Mouse (Mus musculus) fibroblast of lung, adult 2 months (primary cell): ENCODE results near the gene Slc29a3.
"Not testable (repeated sequence)": the region's sequence is repeated elsewhere in the genome, so short reads cannot be mapped to it uniquely, and the experiment has no call there.

ENCODE experiments used
- DNase-seq: peaks from one replicate; pipeline ENCODE4 v3.0.0-alpha.2; 2011; ENCODE audit warnings: low read depth

The Slc29a3 gene

DNA sequence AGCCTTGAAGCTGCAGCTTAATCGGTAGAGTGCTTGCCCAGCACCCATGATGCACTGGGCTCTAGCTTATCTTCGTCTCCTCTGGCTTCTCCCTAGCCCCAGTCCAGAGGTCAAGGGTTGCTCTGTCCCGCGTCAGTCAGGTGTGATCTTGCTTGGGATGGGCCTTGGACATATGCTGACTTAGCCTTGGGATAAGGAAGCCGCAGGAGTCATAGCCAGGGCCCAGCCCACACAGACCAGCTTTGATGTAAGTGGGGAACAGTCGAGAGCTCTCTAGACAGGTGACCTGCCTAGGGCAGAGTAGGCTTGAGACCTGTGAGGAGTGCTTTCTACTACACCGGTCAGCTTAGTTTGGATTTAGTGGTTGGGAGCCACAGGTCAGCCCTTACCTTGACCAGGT lies 14.8 kb upstream of the Slc29a3 start:
- DNase-seq, result no peak

DNA sequence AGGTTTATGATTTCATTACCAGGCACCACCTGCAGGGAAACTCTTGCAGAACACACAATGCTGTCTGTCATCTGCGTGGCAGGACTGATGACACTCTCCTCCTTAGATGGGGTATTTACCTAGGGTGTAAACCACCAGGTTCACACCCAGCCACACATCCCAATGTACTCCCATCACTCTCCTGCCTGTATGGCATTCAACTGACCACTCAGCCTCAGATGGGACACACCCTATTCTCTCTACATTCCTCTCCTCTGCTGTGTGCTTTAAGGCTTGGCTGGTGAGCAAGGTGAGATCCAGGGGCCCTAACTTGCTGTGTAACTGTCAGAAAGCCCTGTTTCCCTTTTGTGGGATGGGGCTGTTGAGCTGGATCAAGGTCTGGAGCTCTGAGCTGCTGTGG lies 9.5 kb upstream of the Slc29a3 start:
- DNase-seq, result no peak

DNA sequence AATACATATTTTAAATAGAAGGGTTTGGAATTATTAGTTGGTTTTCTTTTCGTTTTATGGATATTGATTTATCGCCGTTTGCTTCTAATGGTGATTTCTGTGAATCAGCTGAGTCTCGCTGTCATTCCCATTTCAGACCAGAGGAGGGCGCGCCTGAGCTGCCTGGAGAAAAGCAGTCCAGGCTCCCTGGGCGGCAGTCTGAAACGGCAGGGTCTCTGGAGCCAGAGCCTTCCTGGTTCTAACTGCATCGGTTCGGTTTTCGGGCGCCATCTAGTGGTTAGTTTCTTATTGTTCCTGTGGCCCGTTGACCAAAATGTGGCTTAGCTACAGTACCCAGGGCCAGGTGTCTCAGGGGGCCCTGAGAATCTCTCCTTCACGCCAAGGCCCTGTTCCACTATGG lies 7.8 kb upstream of the Slc29a3 start:
- DNase-seq, result peak; percentile 86

DNA sequence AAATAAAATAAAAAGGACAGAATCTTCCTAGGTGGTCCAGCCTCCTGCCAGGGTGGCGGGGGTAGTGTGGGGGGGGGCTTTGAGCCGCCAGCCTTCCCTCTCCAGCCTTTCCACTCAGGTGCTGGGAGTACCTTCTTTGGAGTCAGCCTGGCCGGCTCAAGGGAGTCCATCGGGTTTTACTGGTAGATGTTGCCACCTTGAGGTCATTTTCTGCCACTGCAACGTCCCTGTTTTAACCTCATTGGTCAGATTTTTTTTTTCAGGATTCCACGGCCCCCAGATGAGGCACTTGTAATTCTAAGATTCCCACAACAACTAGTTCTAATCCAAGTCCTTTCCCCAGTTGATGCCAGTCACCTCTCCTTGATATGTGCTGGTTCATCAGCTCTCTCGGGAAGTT lies 4.4 kb upstream of the Slc29a3 start:
- peak; percentile 37 for DNase-seq

DNA sequence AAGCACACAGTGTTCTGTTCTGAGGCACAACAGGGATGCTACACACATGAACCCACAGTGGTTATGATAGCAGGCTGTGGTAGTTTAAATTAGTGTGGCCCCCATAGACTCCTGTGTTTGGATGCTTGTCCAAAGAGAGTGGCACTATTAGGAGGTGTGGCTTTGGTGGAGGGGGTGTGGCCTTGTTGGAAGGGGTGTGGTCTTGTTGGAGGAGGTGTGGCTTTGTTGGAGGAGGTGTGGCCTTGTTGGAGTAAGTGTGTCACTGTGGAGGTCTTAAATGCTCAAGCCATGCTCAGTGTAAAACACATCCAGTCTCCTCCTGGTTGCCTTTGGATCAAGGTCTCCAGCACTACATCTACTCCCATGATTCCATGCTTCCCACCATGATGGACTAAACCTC lies 3.6 kb upstream of the Slc29a3 start:
- no peak for DNase-seq

DNA sequence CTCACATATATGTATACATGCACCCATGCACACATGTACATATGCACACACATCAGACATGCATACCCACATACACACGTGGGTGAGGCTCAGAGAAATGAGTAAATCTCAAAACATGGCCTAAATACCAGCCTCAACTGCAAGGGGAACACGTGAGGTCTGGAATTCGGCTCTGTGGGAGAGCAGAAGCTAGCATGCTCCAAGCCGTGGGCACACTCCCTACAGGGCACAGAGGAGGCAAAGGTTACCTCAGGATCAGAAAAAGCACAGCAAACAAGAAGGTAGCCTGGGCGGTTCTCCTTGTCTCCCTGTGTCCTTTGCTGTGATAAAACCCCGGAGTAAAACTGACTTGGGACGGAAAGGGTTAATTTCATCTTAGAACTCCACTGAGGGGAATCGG lies 1.3 kb upstream of the Slc29a3 start:
- no peak for DNase-seq

DNA sequence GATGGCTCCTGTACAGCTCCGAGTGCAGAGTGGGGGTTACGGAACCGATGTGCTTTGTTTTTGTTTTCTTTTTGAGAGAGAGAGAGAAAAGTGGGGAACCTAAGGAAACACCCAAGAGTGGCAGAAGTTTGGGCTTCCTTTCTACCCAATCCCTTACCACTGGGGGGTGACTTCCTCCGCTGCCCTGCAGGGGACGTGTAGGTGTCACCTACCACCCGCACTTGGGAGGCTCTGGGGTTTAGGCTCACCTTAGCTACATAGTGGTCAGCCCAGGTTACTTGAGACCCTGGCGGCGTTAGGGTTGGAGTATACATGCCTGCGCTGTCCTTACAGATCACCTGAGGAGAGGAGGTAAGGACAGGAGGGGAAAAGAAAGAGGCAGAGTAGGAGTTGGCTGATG lies 667 bp upstream of the Slc29a3 start:
- no peak for DNase-seq

DNA sequence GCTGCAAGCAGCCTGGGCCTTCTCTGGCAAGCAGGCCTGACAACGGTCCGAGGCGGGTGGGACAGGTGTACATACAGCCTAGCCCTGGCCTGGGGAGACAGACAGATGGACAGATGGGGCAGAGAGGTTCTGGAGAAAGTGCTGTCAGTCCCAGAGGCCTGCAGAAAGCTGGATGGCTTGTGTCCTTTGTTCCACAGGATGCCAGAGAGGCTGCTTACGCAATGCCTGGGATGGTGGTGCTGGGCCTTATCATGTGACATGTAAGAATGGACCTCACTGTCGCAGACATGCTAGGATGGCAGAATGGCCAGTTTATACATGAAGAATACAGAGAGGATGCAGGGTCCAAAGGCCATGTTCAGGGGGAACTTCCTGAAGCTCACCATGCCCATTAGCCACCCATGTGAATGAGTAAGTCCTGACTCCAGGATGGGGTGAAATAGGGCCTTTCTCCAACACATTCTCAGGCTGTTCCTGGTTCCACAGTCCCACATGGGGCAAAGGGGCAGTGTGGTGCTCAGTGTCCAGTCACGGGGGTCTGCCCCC lies 4.9 kb downstream of the Slc29a3 start:
- peak; percentile 22 for DNase-seq

DNA sequence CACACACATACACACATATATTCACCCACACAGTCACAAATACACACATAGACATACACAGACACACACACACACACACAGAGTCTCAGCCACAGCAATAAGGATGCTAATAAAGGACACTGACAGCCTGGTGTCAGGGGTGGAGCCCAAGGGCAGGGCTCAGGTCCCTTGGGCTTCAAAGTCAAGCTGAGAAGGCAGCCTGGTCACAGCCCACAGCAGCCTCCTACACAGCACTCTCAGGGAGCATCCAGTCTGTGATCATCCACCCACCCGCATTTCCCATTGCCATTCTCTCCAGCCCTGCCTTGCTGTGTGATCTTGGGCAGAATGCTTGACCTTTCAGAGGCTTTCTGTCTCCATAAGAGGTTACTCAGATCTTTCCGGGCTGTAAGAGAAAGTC lies 6.1 kb downstream of the Slc29a3 start:
- no peak for DNase-seq

DNA sequence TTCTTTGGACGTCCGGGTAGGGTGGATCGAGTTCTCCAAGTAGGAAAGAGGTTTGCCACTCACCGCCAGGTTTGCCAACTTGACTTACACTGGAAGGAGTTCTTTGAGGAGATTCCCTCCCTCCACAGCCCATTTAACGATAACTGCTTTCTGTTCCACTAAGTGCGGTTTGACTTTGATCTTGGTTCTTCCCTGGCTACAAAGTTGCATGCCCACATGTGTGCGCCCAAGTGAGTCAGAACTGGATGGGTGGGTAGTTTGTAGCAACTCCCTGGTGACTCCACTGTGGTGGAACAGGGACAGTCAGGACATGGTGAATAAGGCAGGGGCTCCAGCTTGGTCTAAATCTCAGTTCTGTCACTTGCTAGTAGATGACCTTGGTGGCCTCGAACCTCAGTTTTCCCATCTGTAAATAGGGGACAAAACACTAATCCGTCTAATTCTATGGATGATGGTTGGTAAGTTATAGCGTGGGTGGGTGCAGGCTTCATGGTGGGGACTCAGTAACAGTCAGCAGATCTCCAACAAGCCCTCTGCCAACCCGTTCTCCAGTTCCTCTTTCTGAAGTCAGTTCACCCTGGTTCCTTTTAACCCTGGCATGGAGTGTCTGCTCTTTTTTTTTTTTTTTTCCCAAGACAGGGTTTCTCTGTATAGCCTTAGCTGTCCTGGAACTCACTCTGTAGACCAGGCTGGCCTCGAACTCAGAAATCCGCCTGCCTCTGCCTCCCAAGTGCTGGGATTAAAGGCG lies 7.9 kb downstream of the Slc29a3 start:
- DNase-seq, result no peak

DNA sequence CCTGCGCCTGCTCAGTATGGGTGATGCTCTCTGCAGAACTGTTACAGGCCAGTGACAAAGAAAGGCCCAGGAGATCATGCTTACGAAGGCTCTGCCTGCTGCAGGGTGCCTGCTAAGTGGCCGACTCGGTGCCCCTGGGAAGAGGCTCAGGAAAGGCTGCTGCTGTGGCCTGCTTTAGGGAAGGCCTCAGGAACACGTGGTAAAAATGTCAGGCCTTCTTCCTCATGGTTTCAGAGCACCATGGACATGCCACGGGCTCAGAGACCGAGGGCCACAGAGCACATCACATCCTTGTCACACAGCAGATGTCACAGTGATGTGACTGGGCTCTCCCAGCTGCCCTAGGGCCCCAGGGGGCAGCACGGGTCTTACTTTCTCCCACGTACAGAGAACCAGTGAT lies 8.9 kb downstream of the Slc29a3 start:
- no peak for DNase-seq

DNA sequence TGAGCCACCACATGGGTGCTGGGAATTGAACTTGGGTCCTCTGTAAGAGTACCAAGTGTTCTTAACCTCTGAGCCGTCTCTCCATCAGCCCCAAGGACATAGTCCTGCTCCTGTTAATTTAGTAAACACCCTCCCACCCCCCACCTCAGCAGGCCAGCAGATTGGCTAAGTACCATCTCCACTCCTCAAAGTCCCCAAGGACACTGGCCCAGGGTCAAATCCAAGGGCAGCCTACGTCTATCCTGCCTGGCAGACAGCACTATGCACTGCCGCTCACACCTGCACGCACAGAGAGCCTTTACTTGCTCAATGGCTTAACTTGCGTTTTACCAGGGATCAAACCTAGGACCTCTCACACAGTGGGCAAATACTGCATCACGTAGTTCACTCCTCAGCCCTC lies 9.7 kb downstream of the Slc29a3 start:
- DNase-seq, result no peak

DNA sequence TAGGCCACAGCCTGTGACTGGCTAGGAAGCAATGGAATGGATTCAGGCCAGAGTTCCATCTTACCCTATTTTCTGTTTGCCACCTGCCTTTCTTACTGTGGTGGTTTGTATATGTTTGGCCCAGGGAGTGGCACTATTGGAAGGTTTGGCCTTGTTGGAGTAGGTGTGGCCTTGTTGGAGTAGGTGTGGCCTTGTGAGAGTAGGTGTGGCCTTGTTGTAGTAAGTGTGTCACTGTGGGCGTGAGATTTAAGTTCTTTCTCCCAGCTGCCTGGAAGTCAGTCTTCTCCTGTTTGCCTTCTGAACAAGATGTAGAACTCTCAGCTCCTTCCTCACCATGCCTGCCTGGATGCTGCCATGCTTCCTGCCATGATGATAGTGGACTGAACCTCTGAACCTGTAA lies 10.3 kb downstream of the Slc29a3 start:
- DNase-seq, result not testable (repeated sequence)

DNA sequence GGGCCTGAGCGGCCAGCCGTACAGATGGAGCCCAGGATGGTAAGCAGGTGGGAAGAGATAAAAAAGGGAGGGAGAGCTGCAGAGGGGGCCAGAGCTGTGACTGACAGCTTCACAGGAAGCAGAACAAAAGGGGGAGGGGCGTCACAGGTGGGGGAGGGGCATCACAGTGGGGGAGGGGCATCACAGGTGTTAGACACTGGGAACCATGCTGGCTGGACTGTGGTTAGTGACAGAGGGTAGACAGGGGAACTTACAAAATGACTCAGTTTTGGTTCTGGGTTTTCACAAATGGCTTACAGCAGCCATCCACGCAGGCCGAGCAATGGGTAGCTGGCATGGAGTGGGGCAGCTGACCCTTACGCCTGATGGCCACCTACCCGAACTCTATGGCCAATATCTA lies 11.2 kb downstream of the Slc29a3 start:
- DNase-seq, result no peak

DNA sequence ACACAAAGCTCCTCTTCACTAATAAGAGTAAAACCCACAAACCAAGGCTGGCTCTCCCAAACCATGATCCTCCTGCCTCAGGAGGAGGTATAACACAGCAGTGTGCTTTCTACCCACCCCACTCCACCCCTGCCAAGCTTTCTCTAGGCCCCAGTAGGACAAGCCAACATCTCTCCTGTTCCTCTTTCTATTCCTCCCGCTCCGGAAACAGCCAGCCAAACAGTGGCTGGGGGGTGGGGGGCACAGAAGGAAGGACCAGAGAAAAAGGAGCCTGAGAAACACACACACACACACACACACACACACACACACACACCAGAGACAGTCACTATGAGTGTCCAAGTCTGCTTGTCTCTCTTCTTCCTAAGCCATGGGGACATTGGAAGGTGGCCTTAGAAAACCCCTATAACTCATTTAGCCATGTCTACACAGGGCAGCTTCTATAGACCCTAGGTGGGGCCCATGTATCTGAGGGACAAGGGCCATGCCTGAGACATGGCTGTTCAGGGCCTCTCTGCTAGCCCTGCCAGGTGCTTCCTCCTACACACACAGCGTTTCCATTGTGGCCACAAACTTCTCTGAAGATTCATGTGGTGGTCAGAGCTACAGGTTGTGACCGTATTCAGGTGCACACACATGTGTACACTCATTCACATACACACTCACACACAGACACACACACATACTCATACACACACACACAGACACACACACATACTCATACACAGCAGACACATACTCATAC lies 12.8 kb downstream of the Slc29a3 start:
- no peak for DNase-seq

DNA sequence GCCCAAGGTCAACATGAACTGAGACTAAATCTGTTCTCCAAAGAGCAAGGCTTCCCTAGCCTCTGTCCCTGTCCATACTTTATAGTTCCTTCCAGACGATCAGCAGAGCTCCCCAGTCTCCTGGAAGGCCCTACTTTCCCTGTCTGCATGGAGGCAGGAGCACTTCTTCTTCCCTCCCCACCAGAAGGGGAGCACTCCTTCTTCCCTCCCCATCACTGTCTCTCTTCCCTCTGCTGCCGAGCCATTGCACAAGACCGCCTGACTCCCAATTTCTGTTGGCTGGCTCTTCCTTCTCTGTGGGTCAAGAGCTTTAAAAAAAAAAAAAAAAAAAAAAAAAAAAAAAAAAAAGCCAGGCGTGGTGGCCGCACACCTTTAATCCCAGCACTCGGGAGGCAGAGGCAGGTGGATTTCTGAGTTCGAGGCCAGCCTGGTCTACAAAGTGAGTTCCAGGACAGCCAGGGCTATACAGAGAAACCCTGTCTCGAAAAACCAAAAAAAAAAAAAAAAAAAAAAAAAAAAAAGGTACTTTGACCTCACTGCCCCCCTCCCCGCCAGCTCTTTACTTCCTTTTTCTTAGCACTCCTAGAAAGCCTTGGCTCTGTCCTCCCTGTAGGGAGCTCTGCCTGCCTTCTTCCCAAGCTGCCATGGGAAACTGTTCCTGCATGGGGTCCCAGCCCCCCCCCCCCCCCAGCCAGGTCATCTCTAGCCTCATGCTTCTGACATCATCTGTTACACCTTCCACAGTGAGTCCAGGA lies 14.5 kb downstream of the Slc29a3 start:
- no peak for DNase-seq

DNA sequence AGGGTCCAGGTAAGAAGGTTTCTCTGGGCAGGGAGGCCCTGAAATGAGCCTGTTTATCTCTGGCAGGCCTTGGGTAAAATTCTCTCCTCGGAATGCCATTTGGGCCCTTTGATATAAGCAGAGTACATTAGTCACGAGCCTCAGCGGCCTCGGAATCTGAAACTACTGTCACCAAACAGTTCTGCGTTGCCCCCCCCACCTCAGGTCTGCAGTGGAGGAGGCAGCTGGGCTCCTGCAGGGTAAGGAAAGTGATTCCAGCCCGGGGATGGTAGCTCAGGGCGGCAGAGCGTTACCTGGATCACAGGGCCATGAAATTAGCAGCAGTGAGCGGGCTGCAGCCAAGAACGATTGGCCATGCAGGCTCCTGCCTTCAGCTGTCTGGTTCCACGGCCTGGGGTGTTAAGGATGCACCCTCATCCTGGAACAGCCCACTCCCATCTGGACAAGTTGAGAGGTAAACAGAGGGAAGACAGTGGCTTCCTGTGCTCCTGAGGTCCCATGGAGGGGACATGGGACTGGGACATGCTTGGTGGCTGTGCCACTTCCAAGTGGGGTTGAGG lies 15.3 kb downstream of the Slc29a3 start:
- DNase-seq, result no peak

DNA sequence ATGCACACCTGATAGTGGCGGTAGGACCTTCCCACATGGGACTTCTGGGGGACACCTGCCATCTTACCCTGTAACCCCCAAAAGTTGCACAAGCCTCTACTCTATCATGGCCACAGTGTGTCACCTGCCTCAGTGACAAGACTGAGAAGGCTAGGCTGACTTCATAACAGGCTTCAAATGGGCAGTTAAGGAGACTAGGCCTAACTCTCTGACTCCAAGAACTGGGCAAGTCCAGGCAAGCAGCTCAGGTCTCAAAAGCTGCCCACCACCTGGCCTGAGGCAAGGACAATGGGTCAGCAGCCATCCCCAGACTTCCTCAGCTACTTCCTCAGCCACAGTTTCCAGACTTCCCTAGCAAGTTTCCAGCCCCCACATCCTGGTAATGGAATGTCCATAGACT lies 16.9 kb downstream of the Slc29a3 start:
- DNase-seq, result no peak

DNA sequence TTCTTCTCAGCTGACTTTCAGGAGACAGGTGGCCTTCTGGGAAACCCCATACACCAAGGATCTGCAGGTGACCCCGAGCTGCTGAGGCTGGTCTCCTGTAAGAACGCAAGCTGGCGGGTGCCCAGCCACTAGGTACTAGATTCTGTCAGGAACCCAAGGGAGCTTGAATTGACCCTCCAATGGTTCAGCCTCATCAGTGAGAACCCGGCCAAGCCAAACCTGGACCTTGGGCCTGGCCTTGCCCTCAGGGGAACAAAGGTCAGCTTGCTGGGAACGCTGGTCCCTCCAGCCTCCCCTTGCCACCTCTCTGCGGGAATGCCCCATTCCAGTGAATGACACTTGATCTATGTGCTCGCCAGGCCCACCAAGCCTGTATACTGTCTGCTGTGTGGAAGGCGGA lies 19.1 kb downstream of the Slc29a3 start:
- no peak for DNase-seq

DNA sequence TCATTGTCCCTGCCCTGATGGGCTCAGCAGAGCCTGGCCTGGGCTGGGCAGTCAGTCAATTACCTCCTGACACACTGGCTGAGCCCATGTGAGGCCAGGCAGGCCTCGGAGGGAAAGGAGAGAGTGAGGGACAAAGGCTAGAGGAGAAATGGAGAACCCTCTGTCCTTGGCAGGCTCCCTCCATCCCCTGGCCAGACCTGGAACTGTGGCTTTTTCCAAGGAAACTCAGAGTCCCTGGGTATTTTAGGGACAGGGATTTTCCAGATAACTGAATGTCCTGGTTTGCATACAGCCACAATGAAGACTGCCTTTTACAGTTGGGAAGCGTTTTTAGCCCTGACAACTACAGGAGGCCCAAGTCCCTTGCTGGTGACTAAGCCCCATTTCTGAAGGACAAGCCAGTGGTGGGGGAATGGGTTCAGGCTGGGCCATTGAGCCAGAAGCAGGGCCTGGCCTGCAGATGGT lies 20.2 kb downstream of the Slc29a3 start:
- no peak for DNase-seq

DNA sequence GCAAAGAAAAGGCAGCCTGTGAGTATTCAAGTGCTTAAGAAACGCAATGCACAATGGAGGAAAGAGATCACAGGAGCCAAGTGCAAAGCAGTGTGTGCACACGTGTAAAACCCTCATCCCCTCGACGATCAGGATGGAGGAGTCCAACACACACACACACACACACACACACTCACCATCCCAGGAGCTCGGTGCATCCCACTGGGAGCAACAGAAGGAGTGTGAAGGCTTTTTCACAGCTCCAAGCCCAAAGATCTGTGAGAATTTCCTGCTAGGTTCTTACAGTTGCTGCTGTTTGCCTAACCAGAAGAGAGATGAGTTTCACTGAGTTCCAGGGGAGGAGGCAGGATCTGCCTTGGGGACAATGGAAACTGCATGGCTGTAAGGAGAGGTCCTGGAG lies 20.9 kb downstream of the Slc29a3 start:
- DNase-seq, result no peak

DNA sequence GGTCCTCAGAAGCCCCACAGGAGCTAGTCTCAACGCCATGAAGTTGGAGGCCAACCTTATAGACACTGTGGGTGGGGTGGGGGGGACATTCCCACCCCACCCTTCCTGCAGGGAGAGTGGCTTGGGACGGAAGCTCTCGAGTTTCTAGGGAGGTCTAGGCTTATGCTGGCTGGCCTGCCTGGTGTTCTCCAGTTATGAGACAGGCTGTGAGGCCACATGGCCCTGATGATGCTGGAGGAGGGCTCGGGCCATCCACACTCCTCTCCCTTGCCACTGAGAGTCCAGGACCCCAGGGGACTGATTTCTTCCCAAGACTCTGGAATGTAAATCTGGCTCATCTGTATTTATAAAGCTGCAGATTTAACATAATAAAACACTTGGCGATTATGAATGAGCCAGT lies 25.3 kb downstream of the Slc29a3 start:
- DNase-seq, result no peak
